Mouse (Mus musculus): ENCODE data around the gene Rnf157.

GRCm38 (mm10) chr11:116443311-116443710 is 30.5 kb upstream of the Rnf157 start:
- TF ChIP-seq CTCF (IDR thresholded peaks at IDR 0.05; ENCODE audit: extremely low read depth, insufficient read length, insufficient replicate concordance, low read depth, low read length) (no peak), POLR2A (IDR thresholded peaks at IDR 0.05; ENCODE audit: low read depth, low read length) (no peak)
